Mouse (Mus musculus): Measurements from ENCODE around the gene Rtf1.

- no peak for TF ChIP-seq POLR2A (IDR thresholded peaks at IDR 0.05; ENCODE audit: borderline replicate concordance, extremely low read depth, low read depth, low read length)
- TF ChIP-seq CTCF (IDR thresholded peaks at IDR 0.05; ENCODE audit: insufficient read depth, low read length) = no peak
Observed at GRCm38 (mm10) chr2:119696111-119696510, 21.2 kb downstream of the Rtf1 start.

Data from lung, adult 2 months (tissue).